Mouse (Mus musculus) bone marrow macrophage, adult 2 months (primary cell): ENCODE measurements around the gene Rab25.

ENCODE experiments used
- CTCF ChIP-seq: IDR thresholded peaks from 2 replicates; pipeline ENCODE4 v1.5.1; 2012; ENCODE audit warnings: low read depth, mild to moderate bottlenecking, low read length, moderate library complexity
- POLR2A ChIP-seq: IDR thresholded peaks from 2 replicates; pipeline ENCODE4 v1.6.1; 2012; ENCODE audit warnings: mild to moderate bottlenecking, low read depth, low read length, borderline replicate concordance

DNA sequence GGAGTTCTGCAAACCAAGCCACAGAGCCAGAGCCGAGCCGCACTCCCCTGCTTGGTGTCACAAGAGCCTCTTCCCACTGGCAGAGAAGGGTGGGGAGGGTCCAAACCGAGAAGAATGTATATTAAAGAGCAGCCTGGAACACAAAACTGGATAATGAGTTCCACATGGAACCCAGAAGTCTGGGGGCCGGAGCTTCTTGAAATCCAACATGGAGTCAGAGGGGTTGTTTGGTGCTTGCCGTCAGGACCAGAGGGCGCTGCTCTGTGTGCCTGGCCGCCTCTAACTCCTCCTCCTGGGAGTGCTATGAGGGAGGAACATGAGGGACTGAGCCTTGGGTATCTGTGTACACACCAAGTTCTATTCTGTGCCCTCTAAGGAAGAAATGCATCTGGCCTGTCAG, 42.3 kb downstream of the Rab25 start:
- TF ChIP-seq CTCF, result no peak
- TF ChIP-seq POLR2A, result no peak
